Mouse (Mus musculus) R1 (cell line): ENCODE results near the gene 1700025F22Rik.
A peak's percentile ranks its signal among the peaks of the same experiment; 100 is the strongest.
"Not testable (repeated sequence)": the region's sequence is repeated elsewhere in the genome, so short reads cannot be mapped to it uniquely, and the experiment has no call there.

Experiments used
- DNase-seq: peaks from one replicate; pipeline ENCODE4 v3.0.0-alpha.2; 2018; ENCODE audit warnings: low read depth, low spot score

The 1700025F22Rik gene

DNA sequence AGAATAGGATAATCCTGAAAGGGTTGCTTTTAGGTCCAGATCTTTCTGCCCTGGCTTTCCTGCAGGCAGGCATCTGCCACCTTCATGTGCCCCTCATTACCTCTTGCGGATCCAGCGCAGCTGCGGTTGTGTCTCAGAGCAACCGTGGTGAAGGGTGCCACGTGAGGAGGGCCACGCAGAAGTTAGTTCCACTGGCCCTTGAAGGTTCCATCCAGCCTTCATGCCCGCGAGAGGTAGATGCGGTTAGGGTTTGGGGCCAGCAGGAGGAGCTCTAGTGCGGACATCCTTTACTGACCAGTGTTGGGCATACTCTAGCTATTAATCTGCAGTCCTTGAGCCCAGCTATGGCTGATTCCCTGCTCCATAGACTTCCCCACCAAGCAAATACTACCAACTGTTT, at the start of gene 1700025F22Rik:
1700025F22Rik (minus strand) TSS at position 149 of the 400 bp plus-strand sequence.
- DNase-seq: peak; percentile 44

DNA sequence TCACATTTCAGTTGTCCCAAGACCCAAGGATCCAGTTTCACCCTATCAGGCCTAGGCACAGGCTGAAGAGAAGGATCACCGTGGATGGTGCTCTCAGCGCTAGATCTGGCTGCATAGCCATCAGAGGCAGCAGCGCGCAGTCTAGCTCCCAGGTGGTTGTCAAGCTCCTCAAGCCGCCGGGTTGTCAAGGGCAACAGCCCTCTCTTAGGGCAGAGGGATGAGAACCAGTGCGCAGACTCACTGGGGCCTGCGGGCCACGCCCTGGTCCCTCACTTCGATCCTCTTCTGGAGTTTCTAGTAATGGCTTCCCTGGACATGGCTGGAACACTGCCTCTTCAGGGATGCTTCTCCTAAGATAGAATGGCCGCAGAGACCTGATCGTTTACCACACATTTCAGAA, 31.4 kb upstream of the 1700025F22Rik start, which contains the start of gene Ms4a13:
Ms4a13 (minus strand) TSS at position 192 of the 400 bp plus-strand sequence.
- peak; percentile 85 for DNase-seq

DNA sequence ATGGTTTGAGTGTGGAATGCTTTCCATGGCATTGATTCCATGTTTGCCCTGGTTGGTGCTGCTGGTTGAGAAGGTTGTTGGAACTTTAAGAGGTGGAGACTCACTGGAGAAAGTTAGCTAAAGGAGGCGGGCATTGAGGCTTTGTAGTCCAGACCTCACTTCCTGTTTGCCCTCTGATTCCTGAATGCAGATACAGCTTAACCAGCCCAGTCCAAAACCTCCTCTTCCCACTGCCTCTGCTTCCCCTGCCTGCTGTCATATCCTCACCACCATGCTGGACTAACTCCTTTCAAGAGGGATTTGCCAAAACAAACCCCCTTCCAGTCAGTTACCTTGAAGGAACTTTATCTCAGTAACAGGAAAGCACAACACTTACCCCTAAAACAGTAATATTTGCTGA, 27.4 kb upstream of the 1700025F22Rik start:
- DNase-seq: peak; percentile 8

DNA sequence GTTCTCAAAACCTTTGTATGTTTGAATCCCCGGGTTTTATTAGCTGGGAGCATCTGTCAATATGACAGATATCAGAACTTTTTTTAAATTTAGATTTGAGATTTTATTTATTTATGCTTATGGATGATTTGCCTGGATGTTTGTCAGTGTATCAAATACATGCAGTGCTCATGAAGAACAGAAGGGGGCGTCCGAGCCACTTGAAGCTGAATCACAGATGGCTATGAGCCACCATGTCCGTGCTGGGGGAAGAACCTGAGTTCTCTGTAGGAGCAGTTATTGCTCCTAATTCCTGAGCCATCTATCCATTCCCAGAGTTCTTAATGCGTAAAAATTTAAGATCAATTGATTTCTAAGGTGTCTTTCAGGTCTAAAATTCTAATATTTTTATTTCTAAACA, 19.0 kb upstream of the 1700025F22Rik start:
- DNase-seq: peak; percentile 73

DNA sequence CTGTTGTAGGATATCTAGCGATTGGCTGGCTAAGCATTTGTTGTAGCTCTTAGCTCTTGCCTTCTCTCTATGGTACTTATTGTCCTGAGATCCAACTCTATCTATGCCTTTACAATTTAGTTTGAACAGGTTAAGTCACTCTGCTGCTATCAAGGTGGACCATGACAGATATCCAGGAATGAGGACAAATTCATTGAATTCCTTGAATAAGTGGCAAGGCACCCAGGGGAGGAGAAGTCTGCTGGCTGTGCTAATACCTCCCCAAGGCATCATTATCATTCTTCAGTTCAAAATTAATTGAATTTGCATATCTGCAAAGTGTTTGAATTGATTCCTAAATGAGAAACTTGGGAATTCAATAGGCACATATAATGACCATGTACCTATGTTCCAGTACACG, 12.3 kb upstream of the 1700025F22Rik start:
- DNase-seq: no peak

DNA sequence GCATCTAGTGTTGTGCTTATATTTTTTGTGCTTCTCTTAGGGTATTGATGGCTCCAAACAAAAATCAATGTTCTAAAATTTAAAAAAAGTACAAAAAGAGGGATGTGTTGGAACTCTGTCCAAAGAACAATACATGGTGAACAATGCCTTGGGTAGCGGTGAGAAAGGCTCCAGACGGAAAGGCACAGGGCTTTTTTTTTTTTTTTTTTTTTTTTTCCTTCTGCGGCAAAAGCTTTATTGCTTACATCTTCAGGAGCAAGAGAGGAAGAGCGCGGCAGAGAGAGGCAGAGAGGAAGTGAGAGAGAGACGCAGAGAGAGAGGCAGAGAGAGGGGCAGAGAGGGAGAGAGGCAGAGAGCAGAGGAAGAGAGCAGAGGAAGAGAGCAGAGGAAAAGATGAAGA, 7.2 kb downstream of the 1700025F22Rik start:
- not testable (repeated sequence) for DNase-seq

DNA sequence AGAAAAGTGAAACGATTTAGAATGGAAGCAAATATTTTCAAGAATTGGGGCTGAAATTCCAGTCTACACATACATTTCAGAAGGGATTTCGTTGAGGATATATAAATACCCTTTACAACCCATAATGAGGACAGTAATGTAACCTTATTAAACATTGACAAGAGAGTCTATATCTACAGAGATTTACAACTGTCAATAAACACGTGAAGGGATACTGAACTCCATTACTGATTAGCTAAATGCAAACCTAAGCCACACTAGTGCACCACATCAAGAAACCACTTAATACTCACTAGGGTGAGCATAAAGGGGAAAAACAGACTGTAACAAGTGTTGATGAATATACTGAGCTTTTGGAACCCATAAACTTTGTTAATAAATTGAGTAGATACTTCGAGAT, 29.8 kb downstream of the 1700025F22Rik start:
- no peak for DNase-seq

DNA sequence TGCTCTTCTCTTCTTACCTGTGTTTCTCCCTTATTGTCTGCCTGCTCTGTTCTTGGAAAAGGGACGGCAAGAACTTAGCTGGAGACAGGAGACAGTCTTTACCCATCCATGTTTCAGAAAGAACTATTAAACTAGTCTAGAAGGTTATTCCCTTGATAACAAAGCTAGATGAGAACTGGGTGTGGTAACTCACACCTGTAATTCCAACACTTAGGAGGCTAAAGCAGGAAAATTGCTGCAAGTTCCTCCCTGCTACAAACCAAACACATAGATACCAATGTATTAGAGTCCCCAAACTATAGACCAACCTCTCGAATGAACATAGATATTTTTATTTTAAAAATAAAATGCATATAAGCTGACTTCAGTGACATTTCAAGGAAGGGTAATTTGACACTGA, 30.3 kb downstream of the 1700025F22Rik start:
- no peak for DNase-seq

DNA sequence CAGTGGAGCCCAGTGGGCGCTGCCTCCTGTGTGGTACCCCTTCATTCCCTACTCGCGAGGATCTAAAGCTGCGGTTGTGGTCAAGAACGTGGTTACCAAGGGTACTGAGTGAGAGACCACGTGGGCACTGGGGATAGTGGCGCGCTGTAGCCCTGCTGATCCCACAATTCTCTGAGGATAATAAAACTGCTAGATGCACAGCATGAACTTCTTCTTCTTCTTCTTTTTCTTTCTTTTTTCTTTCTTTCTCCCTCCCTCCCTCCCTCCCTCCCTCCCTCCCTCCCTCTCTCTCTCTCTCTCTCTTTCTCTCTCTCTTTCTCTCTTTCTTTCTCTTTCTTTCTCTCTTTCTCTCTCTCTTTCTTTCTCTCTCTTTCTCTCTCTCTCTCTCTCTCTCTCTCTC, 34.3 kb downstream of the 1700025F22Rik start, which contains the start of gene 1700017D01Rik:
1700017D01Rik (minus strand) TSS at position 101 of the 400 bp plus-strand sequence.
- not testable (repeated sequence) for DNase-seq

DNA sequence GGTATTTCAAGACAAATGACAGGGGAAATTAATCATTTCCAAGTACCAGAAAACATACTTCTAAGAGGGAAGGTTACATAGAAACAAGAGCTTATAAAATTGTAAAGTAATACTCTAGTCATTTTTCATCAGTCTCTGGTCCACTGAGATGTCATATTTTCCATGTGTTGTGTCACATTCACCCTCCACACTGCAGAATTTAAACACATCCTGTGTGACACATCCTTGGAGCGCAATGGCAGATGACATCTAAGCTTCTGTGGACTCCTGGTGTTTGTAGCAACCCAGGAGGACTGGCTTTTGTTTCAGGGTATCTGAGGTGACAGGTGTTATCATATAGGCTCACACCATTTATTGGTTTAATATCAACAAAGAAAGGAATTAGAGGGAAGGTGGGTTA, 35.4 kb downstream of the 1700025F22Rik start:
- no peak for DNase-seq

DNA sequence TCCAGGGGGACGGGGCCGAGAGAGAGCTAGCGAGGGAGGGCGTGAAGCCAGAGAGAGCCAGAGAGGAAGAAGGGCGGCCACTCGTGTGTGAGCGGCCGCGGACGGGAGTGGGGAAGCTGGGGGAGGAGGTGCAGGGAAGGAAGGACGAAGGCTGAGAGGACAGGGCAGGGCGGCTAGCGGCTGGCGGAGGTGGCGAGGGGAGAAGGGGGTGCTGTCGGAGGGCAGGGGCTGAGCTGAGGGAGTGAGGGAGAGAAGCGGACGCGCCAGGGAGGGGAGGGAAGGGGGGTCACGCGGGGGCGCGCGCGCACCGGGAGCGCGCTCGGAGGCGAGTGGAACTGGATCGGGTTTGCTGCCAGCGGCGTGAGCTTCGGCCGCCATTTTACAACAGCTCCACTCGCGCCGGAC, 44.1 kb downstream of the 1700025F22Rik start:
- DNase-seq: not testable (repeated sequence)

DNA sequence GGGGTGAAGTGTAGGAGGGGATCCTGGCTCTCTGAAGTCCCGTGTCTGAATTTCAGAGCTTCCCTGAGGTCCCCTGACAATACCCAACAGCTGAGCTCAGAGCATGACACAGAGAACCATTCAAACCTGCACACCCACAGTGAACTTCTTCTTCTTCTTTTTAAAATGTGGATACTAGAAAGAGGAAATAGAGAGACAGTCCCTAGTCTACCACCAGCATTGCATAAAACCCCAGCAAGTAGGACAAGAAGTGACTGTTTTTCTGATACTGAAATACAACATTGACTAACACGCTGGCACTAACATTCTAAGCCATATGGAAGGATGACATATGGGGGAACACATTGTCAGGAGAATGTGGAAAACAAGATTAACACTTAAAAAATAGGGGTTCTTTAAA, 45.8 kb downstream of the 1700025F22Rik start:
- DNase-seq: no peak

DNA sequence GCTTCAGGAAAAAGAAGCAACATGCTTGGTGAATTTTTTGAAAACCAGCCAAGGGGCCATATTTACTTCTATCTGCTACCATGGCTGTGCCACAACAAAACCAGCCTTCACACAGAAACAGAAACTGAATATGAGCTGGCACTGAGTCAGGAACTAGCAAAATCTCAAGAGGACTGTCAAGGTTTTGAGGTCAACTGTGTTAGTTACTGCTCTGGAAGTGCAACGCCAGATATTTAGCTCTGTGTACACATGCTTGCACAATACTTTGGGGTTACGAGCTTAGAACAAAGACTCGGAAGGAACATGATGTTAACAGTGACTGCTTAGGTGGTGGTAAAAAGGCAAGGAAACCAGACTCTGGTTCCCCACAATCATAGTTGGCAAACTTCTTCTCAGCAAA, 57.4 kb downstream of the 1700025F22Rik start:
- DNase-seq: no peak

DNA sequence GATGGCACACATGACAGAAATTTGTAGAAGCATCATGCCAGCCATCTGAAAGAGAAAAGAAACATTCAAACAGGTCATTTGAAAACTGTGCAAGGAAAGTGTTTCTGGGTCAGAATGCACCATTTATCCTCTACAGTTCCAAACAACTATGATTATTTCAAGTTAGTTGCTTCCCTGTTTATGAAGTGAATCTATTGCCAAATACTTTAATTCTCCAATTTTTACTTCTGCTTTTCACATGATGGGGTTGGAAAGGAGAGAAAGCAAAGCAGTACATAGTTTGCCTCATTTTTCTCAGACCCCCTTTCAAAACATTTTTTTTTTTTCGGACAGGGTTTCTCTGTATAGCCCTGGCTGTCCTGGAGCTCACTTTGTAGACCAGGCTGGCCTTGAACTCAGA, 63.2 kb downstream of the 1700025F22Rik start:
- no peak for DNase-seq

DNA sequence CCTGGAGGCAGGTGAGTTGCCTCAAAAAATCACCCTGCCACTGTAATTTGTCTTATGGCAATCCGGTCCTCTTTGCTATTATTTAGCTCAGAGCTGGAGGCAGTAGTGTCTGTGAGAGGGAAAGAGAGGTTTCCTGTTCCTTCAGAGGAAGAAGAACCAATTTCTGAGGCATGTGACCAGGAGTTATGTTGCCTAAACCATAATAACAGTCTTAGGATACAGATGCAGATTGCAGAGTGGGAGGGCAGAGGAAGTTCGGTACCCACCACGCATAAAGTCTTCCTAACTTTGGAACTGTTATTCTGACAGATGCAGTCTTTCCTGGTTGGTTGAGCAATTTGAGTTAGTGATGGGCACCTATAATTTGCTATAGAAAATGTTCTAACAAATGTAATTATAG, 66.7 kb downstream of the 1700025F22Rik start:
- no peak for DNase-seq

DNA sequence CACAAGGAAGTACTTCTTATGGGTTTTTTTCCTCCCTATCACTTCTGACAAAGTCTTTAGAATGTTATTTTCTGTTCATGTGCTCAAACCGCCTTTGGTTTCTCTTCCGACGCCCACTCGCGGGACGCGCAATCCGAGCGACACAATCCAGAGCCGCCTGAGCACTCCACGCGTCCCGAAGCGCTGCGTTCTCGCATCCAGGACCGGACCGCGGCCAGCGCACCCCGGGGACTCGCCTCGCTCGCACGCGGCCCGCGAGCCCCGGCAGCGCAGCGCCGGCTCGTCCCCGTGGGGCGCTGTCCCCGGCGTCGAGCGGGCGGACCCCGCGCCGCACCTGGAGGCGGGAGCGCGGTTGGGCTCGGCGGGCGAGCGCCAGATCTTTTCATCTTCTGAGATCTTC, 73.0 kb downstream of the 1700025F22Rik start:
- DNase-seq: not testable (repeated sequence)
